ENCODE assay signal across 8 mouse cellular contexts in the genomic region with DNA sequence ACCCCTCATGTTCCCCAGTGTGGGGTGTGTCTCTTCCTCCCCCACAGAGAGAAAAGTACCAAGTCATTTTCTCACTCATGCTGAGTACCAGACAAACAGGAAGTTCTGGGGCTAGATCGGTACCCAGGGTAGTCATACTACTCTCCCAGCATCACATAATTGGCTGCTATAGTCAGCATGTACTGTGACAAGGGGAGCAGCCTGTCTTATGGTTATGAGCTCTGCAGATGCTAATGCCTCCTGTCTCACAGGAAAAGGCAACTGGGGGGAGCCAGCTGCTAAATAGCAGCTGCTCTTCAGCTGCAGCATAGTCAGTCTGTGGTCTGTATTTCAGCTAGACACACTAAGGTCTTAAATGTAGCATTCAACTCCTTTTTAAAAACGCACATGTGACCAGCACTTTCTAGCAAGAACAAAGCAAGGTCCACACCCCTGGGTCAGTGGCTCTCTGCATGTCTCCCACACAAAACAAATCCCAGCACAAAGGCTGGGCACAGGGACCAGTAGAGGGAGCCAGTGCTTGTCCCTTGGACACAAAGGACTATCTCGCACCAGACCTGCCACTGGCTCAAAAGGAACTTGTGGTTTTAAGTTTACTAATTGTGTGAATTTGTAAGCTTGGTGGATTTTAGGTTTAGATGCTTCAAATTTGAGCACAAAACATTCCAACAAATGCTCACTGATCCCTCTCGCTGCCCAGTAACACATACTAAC. TPM values are rescaled to one million over a fixed set of nuclear protein-coding genes. Genes with fewer than 3 reads are reported as not detected.
DNase-seq lines count a peak whose midpoint lies in the region; ATAC-seq lines count a peak whose summit lies in the region.

No protein-coding gene starts in this region.

- no peak overlapping the region for H3K4me3 ChIP-seq in limb, embryonic 13.5 days
- H3K4me3 ChIP-seq in midbrain, embryonic 15.5 days: no peak overlapping the region

- WGBS in limb, embryonic 13.5 days: 49% methylated on average over 4 of the region's 4 CpGs
- 31% methylated on average over 4 of the region's 4 CpGs for WGBS in midbrain, embryonic 15.5 days

- H3K27ac ChIP-seq in limb, embryonic 13.5 days: no peak overlapping the region
- peak overlapping the region; percentile 2; the same call in 1 of the 2 replicates for H3K27ac ChIP-seq in midbrain, embryonic 15.5 days

- peaks cover 3% of the 10 kb centered on the region; the same call in 1 of the 2 replicates for H3K36me3 ChIP-seq in limb, embryonic 13.5 days
- no peaks in the 10 kb centered on the region for H3K36me3 ChIP-seq in midbrain, embryonic 15.5 days (replicated peaks)

- H3K4me1 ChIP-seq in limb, embryonic 13.5 days: no peaks in the 10 kb centered on the region
- 0 out of 2 replicates have a peak, but pooled peaks cover 3% of the 10 kb centered on the region for H3K4me1 ChIP-seq in midbrain, embryonic 15.5 days

- H3K27me3 ChIP-seq in limb, embryonic 13.5 days: no peaks in the 10 kb centered on the region
- H3K27me3 ChIP-seq in midbrain, embryonic 15.5 days (replicated peaks): no peaks in the 10 kb centered on the region

- peak; percentile 97 for ATAC-seq in granulocyte monocyte progenitor cell, adult 5-6 weeks (replicated peaks; ENCODE audit: poor library complexity, severe bottlenecking)
- ATAC-seq in limb, embryonic 13.5 days (ENCODE audit: low FRiP score, low read depth): no peak
- peak; percentile 37; the same call in 1 of the 2 replicates for ATAC-seq in midbrain, embryonic 15.5 days (replicated peaks)

- DNase-seq in left cerebral cortex, adult 11 months (ENCODE audit: low spot score): peak; percentile 34
- DNase-seq in left cerebral cortex, adult 8-10 months (ENCODE audit: low spot score in 2 of 2): no peak
- DNase-seq in cerebellum, postnatal 36 days: peak; percentile 68 to 69
- DNase-seq in kidney, adult 11 months: peak; percentile 56
- peak; percentile 40 for DNase-seq in spleen, adult 12 weeks (ENCODE audit: low spot score)

- H3K4me2 ChIP-seq in limb, embryonic 13.5 days (replicated peaks): no peak overlapping the region
- no peak overlapping the region for H3K4me2 ChIP-seq in midbrain, embryonic 15.5 days

- 0 out of 2 replicates have a peak overlapping the region, but pooled peaks have one; percentile 25 for H3K9ac ChIP-seq in limb, embryonic 13.5 days
- H3K9ac ChIP-seq in midbrain, embryonic 15.5 days: no peak overlapping the region

- H3K9me3 ChIP-seq in limb, embryonic 13.5 days: no peaks in the 10 kb centered on the region
- H3K9me3 ChIP-seq in midbrain, embryonic 15.5 days: no peaks in the 10 kb centered on the region

RNA-seq across cellular contexts. Expression of a gene that starts 31.0 kb away (rescaled TPM):
- 10 to 100 TPM; 33.0 to 37.9 (median 34.9) TPM for total RNA-seq in left cerebral cortex, adult 8-10 months (2022)
- total RNA-seq in granulocyte monocyte progenitor cell, adult 5-6 weeks (2014; fragmentation: Nextera tagmentation): 24.1 and 24.9 TPM in 2 replicates
- total RNA-seq in granulocyte monocyte progenitor cell, adult 5-6 weeks (2017): 6.9 and 20.8 TPM in 2 replicates
- polyA plus RNA-seq in limb, embryonic 13.5 days (2015; fragmentation: Nextera tagmentation; extraction: Ambion mirVana): 26.5 and 28.1 TPM in 2 replicates
- polyA plus RNA-seq in midbrain, embryonic 15.5 days (2015; fragmentation: Nextera tagmentation; extraction: Ambion mirVana): 66.3 and 71.4 TPM in 2 replicates

RNA-seq across cellular contexts. Expression of a gene that starts 45.7 kb away (rescaled TPM):
- 10 to 100 TPM; 41.8 to 44.4 (median 43.9) TPM for total RNA-seq in left cerebral cortex, adult 8-10 months (2022)
- 34.1 and 43.2 TPM in 2 replicates for total RNA-seq in granulocyte monocyte progenitor cell, adult 5-6 weeks (2014; fragmentation: Nextera tagmentation)
- 38.6 and 39.2 TPM in 2 replicates for total RNA-seq in granulocyte monocyte progenitor cell, adult 5-6 weeks (2017)
- 77.1 and 79.2 TPM in 2 replicates for polyA plus RNA-seq in limb, embryonic 13.5 days (2015; fragmentation: Nextera tagmentation; extraction: Ambion mirVana)
- polyA plus RNA-seq in midbrain, embryonic 15.5 days (2015; fragmentation: Nextera tagmentation; extraction: Ambion mirVana): 96.4 and 99.7 TPM in 2 replicates

RNA-seq across cellular contexts. Expression of a gene that starts 46.2 kb away (rescaled TPM):
- 10 to 100 TPM; 52.9 to 68.4 (median 59.9) TPM for total RNA-seq in left cerebral cortex, adult 8-10 months (2022)
- total RNA-seq in granulocyte monocyte progenitor cell, adult 5-6 weeks (2014; fragmentation: Nextera tagmentation): 12.8 and 18.3 TPM in 2 replicates
- total RNA-seq in granulocyte monocyte progenitor cell, adult 5-6 weeks (2017): 29.8 and 35.7 TPM in 2 replicates
- 43.9 and 49.5 TPM in 2 replicates for polyA plus RNA-seq in limb, embryonic 13.5 days (2015; fragmentation: Nextera tagmentation; extraction: Ambion mirVana)
- 96.4 and 103 TPM in 2 replicates for polyA plus RNA-seq in midbrain, embryonic 15.5 days (2015; fragmentation: Nextera tagmentation; extraction: Ambion mirVana)

RNA-seq across cellular contexts. Expression of a gene that starts 48.3 kb away (rescaled TPM):
- total RNA-seq in left cerebral cortex, adult 8-10 months (2022): 10 to 100 TPM; 10.9 to 11.9 (median 11.4) TPM
- total RNA-seq in granulocyte monocyte progenitor cell, adult 5-6 weeks (2014; fragmentation: Nextera tagmentation): 1.1 TPM in 1 of 2 replicates, not detected in the other
- 0.13 and 0.15 TPM in 2 replicates for total RNA-seq in granulocyte monocyte progenitor cell, adult 5-6 weeks (2017)
- 5.7 and 6.1 TPM in 2 replicates for polyA plus RNA-seq in limb, embryonic 13.5 days (2015; fragmentation: Nextera tagmentation; extraction: Ambion mirVana)
- 23.8 and 26.0 TPM in 2 replicates for polyA plus RNA-seq in midbrain, embryonic 15.5 days (2015; fragmentation: Nextera tagmentation; extraction: Ambion mirVana)

Comparison
In these comparisons a context has a peak if more than half of its experiments do, and no peak if none do; other contexts are left out.
1. DNase-seq: peak in left cerebral cortex, adult 11 months (single experiment), cerebellum, postnatal 36 days (2 of 2), kidney, adult 11 months (single experiment) and spleen, adult 12 weeks (single experiment); none in left cerebral cortex, adult 8-10 months (0 of 2).